Mouse (Mus musculus) brain, embryonic 14.5 days (tissue): ENCODE data around the gene Arl5a.

Experiments used
- CTCF ChIP-seq: fragments of 200-500 bp; IDR thresholded peaks from 2 replicates; pipeline ENCODE4 v1.5.1; 2012; ENCODE audit warnings: inconsistent platforms, mild to moderate bottlenecking, moderate library complexity, borderline replicate concordance; ENCODE audit not compliant: insufficient read depth, insufficient read length; ENCODE audit errors: extremely low read depth
- POLR2A ChIP-seq: fragments of 200-500 bp; IDR thresholded peaks from 2 replicates; pipeline ENCODE4 v1.6.1; 2012; ENCODE audit warnings: mild to moderate bottlenecking, inconsistent platforms, borderline replicate concordance; ENCODE audit not compliant: poor library complexity, insufficient read depth, insufficient read length, severe bottlenecking; ENCODE audit errors: extremely low read depth

DNA sequence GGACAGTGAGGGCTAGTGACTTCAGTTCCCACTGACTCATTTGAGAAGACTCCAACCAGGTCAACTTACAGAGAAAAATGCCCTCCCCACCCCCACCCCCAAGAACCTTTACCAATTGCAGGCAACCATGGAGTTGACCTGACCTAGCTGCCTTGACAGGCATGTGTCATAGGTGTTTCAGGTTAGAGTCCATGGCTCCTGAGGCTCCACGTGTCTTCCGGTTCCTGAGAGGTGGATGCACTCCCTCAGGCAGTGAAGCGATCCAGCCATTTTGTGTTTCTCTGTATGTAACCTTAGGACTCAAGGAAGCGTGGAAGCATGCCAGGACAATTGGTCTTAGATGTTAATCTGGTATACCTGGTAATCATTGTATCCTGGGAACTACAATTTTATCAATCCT is 13.7 kb upstream of the Arl5a start:
- no peak for TF ChIP-seq CTCF
- no peak for TF ChIP-seq POLR2A
